In the genomic region with DNA sequence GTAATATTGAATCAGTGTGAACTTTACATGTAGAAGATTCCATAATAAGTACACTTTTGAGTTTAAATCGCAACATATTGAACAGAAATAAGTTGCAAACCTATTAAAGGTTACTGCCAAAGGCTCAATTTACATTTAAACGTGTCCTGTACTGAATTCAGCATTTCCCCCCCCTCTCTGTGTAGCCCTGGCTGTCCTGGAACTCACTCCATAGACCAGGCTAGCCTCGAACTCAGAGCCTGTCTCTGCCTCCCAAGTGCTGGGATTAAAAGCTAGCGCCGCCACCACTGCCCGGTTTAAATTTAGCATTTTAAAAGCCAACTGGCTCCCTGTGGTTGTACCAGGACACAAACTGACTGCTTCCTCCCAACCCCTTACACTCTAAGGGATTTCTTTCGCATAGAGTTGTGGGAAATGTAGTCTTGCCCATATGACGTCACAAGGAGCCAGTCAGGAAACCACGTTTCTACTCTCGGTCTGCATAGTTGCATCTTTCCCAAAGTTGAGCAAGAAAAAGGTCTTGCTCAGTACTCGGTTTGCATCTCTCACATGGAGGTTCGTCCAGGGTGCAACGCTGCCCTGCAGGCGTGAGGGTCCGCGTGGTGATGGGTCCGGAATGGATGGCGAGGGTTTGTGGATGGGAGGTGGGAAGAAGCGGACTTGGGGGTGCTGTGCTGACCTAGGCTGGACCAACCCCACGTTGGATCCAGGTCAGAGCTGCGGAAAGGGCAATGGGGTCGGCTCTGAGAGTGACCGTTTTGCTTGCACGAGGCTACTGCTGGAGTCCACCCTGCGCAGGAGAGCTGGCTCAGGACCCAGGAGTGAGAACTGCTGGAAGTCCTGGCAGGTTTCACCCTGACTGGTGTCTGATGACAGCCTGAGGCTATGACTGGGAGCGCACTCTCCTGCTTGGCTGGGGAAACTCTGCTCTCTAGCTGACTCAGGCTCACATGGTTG, we compare ENCODE assay signal across 8 mouse cellular contexts. TPM values are rescaled to one million over a fixed set of nuclear protein-coding genes. Genes with fewer than 3 reads are reported as not detected.
DNase-seq lines count a peak whose midpoint lies in the region; ATAC-seq and TF ChIP-seq lines count a peak whose summit lies in the region.

A gene (plus strand): TSS at position 429 of the 957 bp plus-strand sequence.

- H3K4me3 ChIP-seq in ES-E14 (ENCODE audit: insufficient read depth in 1 of 2, low read depth in 1 of 2, low read length in 2 of 2, poor library complexity in 1 of 2, severe bottlenecking in 1 of 2), result peak within 1 kb of the TSS; percentile 83 to 92
- H3K4me3 ChIP-seq in forebrain, embryonic 16.5 days (replicated peaks; ENCODE audit: low read length), result peak within 1 kb of the TSS; percentile 87
- H3K4me3 ChIP-seq in neural tube, embryonic 14.5 days (ENCODE audit: low read depth, low read length), result peak within 1 kb of the TSS; percentile 58

- no peaks in the 10 kb centered on the region for H3K9me3 ChIP-seq in ES-E14 (ENCODE audit: control insufficient read depth, insufficient read depth, low read depth, low read length)
- no peaks in the 10 kb centered on the region for H3K9me3 ChIP-seq in forebrain, embryonic 16.5 days (ENCODE audit: control insufficient read depth, low read length)
- no peaks in the 10 kb centered on the region for H3K9me3 ChIP-seq in neural tube, embryonic 14.5 days (ENCODE audit: control insufficient read depth, low read length)

- WGBS in forebrain, embryonic 16.5 days, result 7% methylated on average over 26 of the region's 26 CpGs
- WGBS in neural tube, embryonic 14.5 days, result 10% methylated on average over 26 of the region's 26 CpGs

- H3K27me3 ChIP-seq in forebrain, embryonic 16.5 days (replicated peaks; ENCODE audit: control insufficient read depth, insufficient read depth, low read length), result no peaks in the 10 kb centered on the region
- H3K27me3 ChIP-seq in neural tube, embryonic 14.5 days (ENCODE audit: control insufficient read depth, insufficient read depth, low read length), result no peaks in the 10 kb centered on the region

- peak; percentile 77 for DNase-seq in ES-E14 (ENCODE audit: low read depth, low spot score)
- peak; percentile 50 for DNase-seq in cerebellum, adult 11 months
- DNase-seq in heart, postnatal 36 days, result peak; percentile 53 to 67
- DNase-seq in layer of hippocampus, adult 18-20 months (ENCODE audit: low spot score in 2 of 2), result peak; percentile 50 to 82
- peak; percentile 60 to 84 for DNase-seq in lung, adult 18-20 months
- DNase-seq in testis, postnatal 10 days (ENCODE audit: low spot score), result peak; percentile 49

- intact Hi-C loops in heart, postnatal 36 days (cut with DNase I), result loop anchor here (2.0 kb wide), 1 partner anchor 25 kb away; a partner anchor contains a TSS

- H3K27ac ChIP-seq in ES-E14 (ENCODE audit: insufficient read depth, low read depth, low read length, poor library complexity, severe bottlenecking), result peak within 1 kb of the TSS; percentile 15; the same call in 1 of the 2 replicates
- no peak within 1 kb of the TSS for H3K27ac ChIP-seq in forebrain, embryonic 16.5 days (ENCODE audit: low read length)
- no peak within 1 kb of the TSS for H3K27ac ChIP-seq in neural tube, embryonic 14.5 days (ENCODE audit: low read depth, low read length)

- peak; percentile 98 for ATAC-seq in forebrain, embryonic 16.5 days
- ATAC-seq in neural tube, embryonic 14.5 days (ENCODE audit: low read depth), result peak; percentile 99

- H3K4me2 ChIP-seq in forebrain, embryonic 16.5 days (ENCODE audit: low read length), result peak within 1 kb of the TSS; percentile 89
- H3K4me2 ChIP-seq in neural tube, embryonic 14.5 days (ENCODE audit: low read depth, low read length), result peak within 1 kb of the TSS; percentile 91

- H3K9ac ChIP-seq in ES-E14 (ENCODE audit: insufficient read depth, low read depth, low read length, poor library complexity, severe bottlenecking), result peak within 1 kb of the TSS; percentile 77
- H3K9ac ChIP-seq in forebrain, embryonic 16.5 days (replicated peaks; ENCODE audit: low read depth, low read length), result peak within 1 kb of the TSS; percentile 79
- H3K9ac ChIP-seq in neural tube, embryonic 14.5 days (replicated peaks; ENCODE audit: low read depth, low read length), result peak within 1 kb of the TSS; percentile 71

- in situ Hi-C loops in ES-E14 (cut with MboI; ENCODE audit: low sequenced_read_pairs in 2 of 2, unreplicated experiment in 2 of 2), result no loop called here

- no peaks in the 10 kb centered on the region for H3K36me3 ChIP-seq in ES-E14 (ENCODE audit: control insufficient read depth, insufficient read depth, low read length, poor library complexity, severe bottlenecking)
- H3K36me3 ChIP-seq in forebrain, embryonic 16.5 days (ENCODE audit: control insufficient read depth, insufficient read depth), result no peaks in the 10 kb centered on the region
- no peaks in the 10 kb centered on the region for H3K36me3 ChIP-seq in neural tube, embryonic 14.5 days (ENCODE audit: control insufficient read depth, insufficient read depth, low read length)

- H3K4me1 ChIP-seq in ES-E14 (ENCODE audit: control insufficient read depth in 2 of 2, insufficient read depth in 2 of 2, low read length in 2 of 2, poor library complexity in 1 of 2), result 0 out of 4 replicates have a peak, but pooled peaks cover 0 to 2% of the 10 kb centered on the region in 2 experiments
- peaks cover 4% of the 10 kb centered on the region for H3K4me1 ChIP-seq in forebrain, embryonic 16.5 days (replicated peaks; ENCODE audit: control insufficient read depth, insufficient read depth, low read length)
- 0 out of 2 replicates have a peak, but pooled peaks cover 5% of the 10 kb centered on the region for H3K4me1 ChIP-seq in neural tube, embryonic 14.5 days (ENCODE audit: control insufficient read depth, insufficient read depth, low read length)

TF ChIP-seq in ES-E14, 5 proteins besides CTCF, POLR2A, EP300 and RAD21:
- peak; percentile 88 for TF ChIP-seq HCFC1 (IDR thresholded peaks at IDR 0.05; ENCODE audit: borderline replicate concordance, insufficient read depth, low read length)
- TF ChIP-seq MAFK (IDR thresholded peaks at IDR 0.05; ENCODE audit: insufficient read depth, low read depth, low read length), result no peak

RNA-seq across cellular contexts. Expression of the gene that starts here (rescaled TPM):
- total RNA-seq in ES-E14 (2012; rRNA removed), result 6.1 and 6.4 TPM in 2 replicates
- polyA plus RNA-seq in forebrain, embryonic 16.5 days (2015; fragmentation: Nextera tagmentation; extraction: Ambion mirVana), result 3.4 and 3.6 TPM in 2 replicates
- total RNA-seq in heart, postnatal 36 days (2021), result 1 to 10 TPM; 1.2 to 1.4 TPM
- total RNA-seq in layer of hippocampus, adult 18-20 months (2021), result 1 to 10 TPM; 4.0 to 4.5 TPM
- polyA plus RNA-seq in neural tube, embryonic 14.5 days (2014; fragmentation: Nextera tagmentation; extraction: Ambion mirVana), result 3.2 and 3.3 TPM in 2 replicates
